Mouse (Mus musculus) forebrain, embryonic 12.5 days (tissue): ENCODE measurements around the gene Foxn3. TPM values are rescaled to one million over a fixed set of nuclear protein-coding genes. Genes with fewer than 3 reads are reported as not detected.

Source experiments
- ATAC-seq: fragments of 200-750 bp; cut with Nextera tagmentation; 2 replicates; pipeline ENCODE4 v1.8.0; 2017; ENCODE audit warnings: moderate TSS enrichment; ENCODE audit not compliant: low FRiP score
- H3K27ac ChIP-seq: fragments of 300-500 bp; sonication (generic); 2 replicates; pipeline ENCODE4 v1.5.1; 2016; ENCODE audit warnings: mild to moderate bottlenecking
- H3K27me3 ChIP-seq: fragments of 300-500 bp; sonication (generic); 2 replicates; pipeline ENCODE4 v1.6.1; 2016; ENCODE audit warnings: mild to moderate bottlenecking
- H3K36me3 ChIP-seq: fragments of 300-500 bp; sonication (generic); replicated peaks from 2 replicates; pipeline ENCODE4 v1.6.1; 2016; ENCODE audit warnings: mild to moderate bottlenecking
- H3K4me1 ChIP-seq: fragments of 300-500 bp; sonication (generic); 2 replicates; pipeline ENCODE4 v1.6.1; 2016
- H3K4me2 ChIP-seq: fragments of 300-500 bp; sonication (generic); 2 replicates; pipeline ENCODE4 v1.6.1; 2016; ENCODE audit warnings: mild to moderate bottlenecking, moderate library complexity
- H3K4me3 ChIP-seq: fragments of 300-500 bp; sonication (generic); replicated peaks from 2 replicates; pipeline ENCODE4 v1.5.1; 2016; ENCODE audit warnings: mild to moderate bottlenecking
- H3K9ac ChIP-seq: fragments of 300-500 bp; sonication (generic); 2 replicates; pipeline ENCODE4 v1.6.1; 2016; ENCODE audit warnings: mild to moderate bottlenecking
- H3K9me3 ChIP-seq: fragments of 300-500 bp; sonication (generic); 2 replicates; pipeline ENCODE4 v1.6.1; 2016
- WGBS: fragments of 180-500 bp; shearing (Covaris S2); methylation state at CpG from one replicate; pipeline ENCODE4 v1.1.7; 2016; 5-methylcytosine and 5-hydroxymethylcytosine counted together
- polyA plus RNA-seq: library from polyadenylated mRNA; unstranded; fragments of >200 nt; fragmentation: Nextera tagmentation; extraction: Ambion mirVana; gene quantifications from 2 replicates; pipeline ENCODE4 v1.2.1, GENCODE M21; 2016

Gene Foxn3
- polyA plus RNA-seq, 1 experiment from 2014 or later, result 84.6 TPM

- H3K36me3 ChIP-seq, result peaks cover 27% of the 10 kb centered on the region
- no peak for ATAC-seq
- H3K4me2 ChIP-seq, result no peak overlapping the region
- no peak overlapping the region for H3K9ac ChIP-seq
- H3K4me1 ChIP-seq, result no peaks in the 10 kb centered on the region
- 93% methylated on average over 6 of the region's 6 CpGs for WGBS
- H3K4me3 ChIP-seq, result no peak overlapping the region
- H3K9me3 ChIP-seq, result peaks cover 15% of the 10 kb centered on the region
- H3K27me3 ChIP-seq, result no peaks in the 10 kb centered on the region
- no peak overlapping the region for H3K27ac ChIP-seq
Observed at GRCm38 (mm10) chr12:99537316-99537715, 26.1 kb downstream of the Foxn3 start.

- Histone ChIP-seq H3K27ac (no peak overlapping the region), H3K4me3 (no peak overlapping the region), H3K9ac (no peak overlapping the region), H3K36me3 (peaks cover 27% of the 10 kb centered on the region), H3K4me2 (no peak overlapping the region), H3K9me3 (peaks cover 15% of the 10 kb centered on the region), H3K4me1 (no peaks in the 10 kb centered on the region), H3K27me3 (no peaks in the 10 kb centered on the region)
- WGBS, result 97% methylated on average over 5 of the region's 5 CpGs
- no peak for ATAC-seq
Observed at GRCm38 (mm10) chr12:99536426-99536825, 27.0 kb downstream of the Foxn3 start.

GRCm38 (mm10) chr12:99532342-99532741 is 31.0 kb downstream of the Foxn3 start:
- no peak for ATAC-seq
- Histone ChIP-seq H3K4me1 (peaks cover 20% of the 10 kb centered on the region), H3K4me2 (no peak overlapping the region), H3K27ac (no peak overlapping the region), H3K9ac (no peak overlapping the region), H3K9me3 (peaks cover 15% of the 10 kb centered on the region), H3K36me3 (peaks cover 27% of the 10 kb centered on the region), H3K27me3 (no peaks in the 10 kb centered on the region), H3K4me3 (no peak overlapping the region)
- WGBS, result 93% methylated on average over 7 of the region's 7 CpGs

GRCm38 (mm10) chr12:99529687-99530411 is 33.5 kb downstream of the Foxn3 start:
- ATAC-seq, result no peak
- Histone ChIP-seq H3K27ac (no peak overlapping the region), H3K9ac (no peak overlapping the region), H3K4me2 (no peak overlapping the region), H3K4me1 (peaks cover 26% of the 10 kb centered on the region), H3K36me3 (peaks cover 15% of the 10 kb centered on the region), H3K27me3 (no peaks in the 10 kb centered on the region), H3K9me3 (0 out of 2 replicates have a peak, but pooled peaks cover 4% of the 10 kb centered on the region), H3K4me3 (no peak overlapping the region)
- 49% methylated on average over 17 of the region's 17 CpGs for WGBS

GRCm38 (mm10) chr12:99528958-99529357 is 34.4 kb downstream of the Foxn3 start:
- H3K36me3 ChIP-seq, result peaks cover 6% of the 10 kb centered on the region
- H3K9ac ChIP-seq, result no peak overlapping the region
- no peak overlapping the region for H3K4me3 ChIP-seq
- no peak overlapping the region for H3K4me2 ChIP-seq
- H3K9me3 ChIP-seq, result no peaks in the 10 kb centered on the region
- H3K4me1 ChIP-seq, result peaks cover 26% of the 10 kb centered on the region
- no peak overlapping the region for H3K27ac ChIP-seq
- ATAC-seq, result no peak
- H3K27me3 ChIP-seq, result no peaks in the 10 kb centered on the region
- 82% methylated on average over 5 of the region's 5 CpGs for WGBS

- H3K27ac ChIP-seq, result no peak overlapping the region
- no peak overlapping the region for H3K9ac ChIP-seq
- 75% methylated on average over 6 of the region's 6 CpGs for WGBS
Observed at GRCm38 (mm10) chr12:99527452-99527851, 35.9 kb downstream of the Foxn3 start.

GRCm38 (mm10) chr12:99526571-99527140 is 36.7 kb downstream of the Foxn3 start:
- no peak for ATAC-seq
- Histone ChIP-seq H3K36me3 (no peaks in the 10 kb centered on the region), H3K9me3 (no peaks in the 10 kb centered on the region), H3K27ac (no peak overlapping the region), H3K27me3 (no peaks in the 10 kb centered on the region), H3K4me2 (no peak overlapping the region), H3K4me3 (no peak overlapping the region), H3K4me1 (peaks cover 26% of the 10 kb centered on the region), H3K9ac (no peak overlapping the region)
- 67% methylated on average over 9 of the region's 9 CpGs for WGBS

More at GRCm38 (mm10) chr12:99527452-99527851, 35.9 kb downstream of the Foxn3 start:
- Histone ChIP-seq H3K9me3 (no peaks in the 10 kb centered on the region), H3K4me1 (peaks cover 26% of the 10 kb centered on the region), H3K36me3 (no peaks in the 10 kb centered on the region), H3K4me3 (no peak overlapping the region), H3K4me2 (no peak overlapping the region), H3K27me3 (no peaks in the 10 kb centered on the region)
- ATAC-seq, result no peak

- H3K27ac ChIP-seq, result no peak overlapping the region
- no peak overlapping the region for H3K9ac ChIP-seq
- H3K4me1 ChIP-seq, result peaks cover 22% of the 10 kb centered on the region
- H3K36me3 ChIP-seq, result no peaks in the 10 kb centered on the region
- H3K4me2 ChIP-seq, result no peak overlapping the region
- H3K27me3 ChIP-seq, result no peaks in the 10 kb centered on the region
- H3K4me3 ChIP-seq, result no peak overlapping the region
- 92% methylated on average over 2 of the region's 2 CpGs for WGBS
- ATAC-seq, result no peak
- H3K9me3 ChIP-seq, result no peaks in the 10 kb centered on the region
Observed at GRCm38 (mm10) chr12:99522882-99523281, 40.5 kb downstream of the Foxn3 start.

- no peaks in the 10 kb centered on the region for H3K36me3 ChIP-seq
- ATAC-seq, result no peak
- no peaks in the 10 kb centered on the region for H3K27me3 ChIP-seq
- H3K4me1 ChIP-seq, result peaks cover 16% of the 10 kb centered on the region
- no peak overlapping the region for H3K27ac ChIP-seq
- no peak overlapping the region for H3K9ac ChIP-seq
- H3K4me3 ChIP-seq, result no peak overlapping the region
- no peak overlapping the region for H3K4me2 ChIP-seq
- WGBS, result 82% methylated on average over 4 of the region's 4 CpGs
- no peaks in the 10 kb centered on the region for H3K9me3 ChIP-seq
Observed at GRCm38 (mm10) chr12:99519862-99520261, 43.5 kb downstream of the Foxn3 start.

- Histone ChIP-seq H3K27me3 (no peaks in the 10 kb centered on the region), H3K27ac (peak overlapping the region; percentile 68), H3K9me3 (no peaks in the 10 kb centered on the region), H3K4me2 (peak overlapping the region; percentile 9; the same call in 1 of the 2 replicates), H3K9ac (no peak overlapping the region), H3K4me1 (peaks cover 16% of the 10 kb centered on the region), H3K4me3 (no peak overlapping the region), H3K36me3 (no peaks in the 10 kb centered on the region)
- ATAC-seq, result peak; percentile 72; the same call in 1 of the 2 replicates
- WGBS, result 29% methylated on average over 9 of the region's 9 CpGs
Observed at GRCm38 (mm10) chr12:99519191-99519614, 44.2 kb downstream of the Foxn3 start.

- H3K9ac ChIP-seq, result no peak overlapping the region
- WGBS, result 93% methylated on average over 10 of the region's 10 CpGs
- H3K27me3 ChIP-seq, result no peaks in the 10 kb centered on the region
- H3K4me3 ChIP-seq, result no peak overlapping the region
- H3K36me3 ChIP-seq, result no peaks in the 10 kb centered on the region
- peak overlapping the region; percentile 68; the same call in 1 of the 2 replicates for H3K27ac ChIP-seq
- no peak; the same call in 1 of the 2 replicates for ATAC-seq
- H3K4me1 ChIP-seq, result peaks cover 16% of the 10 kb centered on the region
- H3K4me2 ChIP-seq, result no peak overlapping the region
- no peaks in the 10 kb centered on the region for H3K9me3 ChIP-seq
Observed at GRCm38 (mm10) chr12:99518640-99519039, 44.7 kb downstream of the Foxn3 start.

GRCm38 (mm10) chr12:99518126-99518525 is 45.3 kb downstream of the Foxn3 start:
- peaks cover 16% of the 10 kb centered on the region for H3K4me1 ChIP-seq
- H3K9ac ChIP-seq, result no peak overlapping the region
- no peaks in the 10 kb centered on the region for H3K36me3 ChIP-seq
- H3K27me3 ChIP-seq, result no peaks in the 10 kb centered on the region
- 91% methylated on average over 12 of the region's 12 CpGs for WGBS
- no peak overlapping the region for H3K27ac ChIP-seq
- no peak overlapping the region for H3K4me3 ChIP-seq
- no peaks in the 10 kb centered on the region for H3K9me3 ChIP-seq
- no peak overlapping the region for H3K4me2 ChIP-seq
- ATAC-seq, result no peak

- WGBS, result 93% methylated on average over 5 of the region's 5 CpGs
Observed at GRCm38 (mm10) chr12:99517296-99517695, 46.1 kb downstream of the Foxn3 start.

More at GRCm38 (mm10) chr12:99517296-99517695, 46.1 kb downstream of the Foxn3 start:
- no peak overlapping the region for H3K9ac ChIP-seq
- no peaks in the 10 kb centered on the region for H3K36me3 ChIP-seq
- no peak overlapping the region for H3K27ac ChIP-seq
- peaks cover 16% of the 10 kb centered on the region for H3K4me1 ChIP-seq
- no peaks in the 10 kb centered on the region for H3K27me3 ChIP-seq
- ATAC-seq, result no peak
- no peak overlapping the region for H3K4me2 ChIP-seq
- H3K9me3 ChIP-seq, result no peaks in the 10 kb centered on the region
- no peak overlapping the region for H3K4me3 ChIP-seq
